Mouse (Mus musculus) G1E (cell line): Measurements from ENCODE around the gene Edaradd.

ENCODE experiments used
- CTCF ChIP-seq: IDR thresholded peaks from 2 replicates; pipeline ENCODE4 v1.5.1; 2012; ENCODE audit warnings: low read depth, low read length, inconsistent platforms, mixed read lengths
- GATA1 ChIP-seq: IDR thresholded peaks from 2 replicates; pipeline ENCODE4 v1.6.1; 2012; ENCODE audit warnings: borderline replicate concordance, low read length, inconsistent platforms, mixed read lengths

GRCm38 (mm10) chr13:12485640-12486039, 34.6 kb downstream of the Edaradd start:
- TF ChIP-seq CTCF (no peak), GATA1 (no peak)
